Mouse (Mus musculus): ENCODE results near the gene Bnip3. TPM values are rescaled to one million over a fixed set of nuclear protein-coding genes. Genes with fewer than 3 reads are reported as not detected.

Bnip3 gene
- polyA plus RNA-seq (2015; fragmentation: Nextera tagmentation; extraction: Ambion mirVana) = 171 and 203 TPM in 2 replicates

- Histone ChIP-seq H3K27ac (peak within 1 kb of the TSS; percentile 85), H3K9ac (peak within 1 kb of the TSS; percentile 84), H3K4me3 (replicated peaks) (peak within 1 kb of the TSS; percentile 78), H3K9me3 (no peaks in the 10 kb centered on the region), H3K36me3 (no peaks in the 10 kb centered on the region), H3K4me2 (replicated peaks) (peak within 1 kb of the TSS; percentile 85), H3K27me3 (replicated peaks) (no peaks in the 10 kb centered on the region), H3K4me1 (replicated peaks) (peaks cover 22% of the 10 kb centered on the region)
- under 1% methylated on average over 65 of the region's 66 CpGs for WGBS
- peak; percentile 95 for ATAC-seq
Measured at GRCm38 (mm10) chr7:138909277-138910192, at the start of gene Bnip3. Gene Bnip3, minus strand, starts transcription at chr7:138909519.

- Histone ChIP-seq H3K9me3 (no peaks in the 10 kb centered on the region), H3K4me3 (replicated peaks) (no peak overlapping the region), H3K4me2 (replicated peaks) (no peak overlapping the region), H3K27me3 (replicated peaks) (no peaks in the 10 kb centered on the region), H3K36me3 (no peaks in the 10 kb centered on the region), H3K4me1 (replicated peaks) (no peaks in the 10 kb centered on the region), H3K27ac (no peak overlapping the region), H3K9ac (no peak overlapping the region)
- 72% methylated on average over 6 of the region's 6 CpGs for WGBS
- no peak for ATAC-seq
Measured at GRCm38 (mm10) chr7:138957106-138957505, 47.8 kb upstream of the Bnip3 start.

GRCm38 (mm10) chr7:138955787-138956186, 46.5 kb upstream of the Bnip3 start:
- ATAC-seq = no peak
- WGBS = 84% methylated on average over 7 of the region's 7 CpGs
- H3K4me3 ChIP-seq (replicated peaks) = no peak overlapping the region
- no peak overlapping the region for H3K4me2 ChIP-seq (replicated peaks)
- H3K9ac ChIP-seq = no peak overlapping the region
- H3K4me1 ChIP-seq (replicated peaks) = no peaks in the 10 kb centered on the region
- H3K27ac ChIP-seq = no peak overlapping the region
- no peaks in the 10 kb centered on the region for H3K27me3 ChIP-seq (replicated peaks)
- H3K36me3 ChIP-seq = no peaks in the 10 kb centered on the region
- no peaks in the 10 kb centered on the region for H3K9me3 ChIP-seq

GRCm38 (mm10) chr7:138948309-138948708, 39.0 kb upstream of the Bnip3 start:
- H3K4me3 ChIP-seq (replicated peaks) = no peak overlapping the region
- no peaks in the 10 kb centered on the region for H3K36me3 ChIP-seq
- H3K9me3 ChIP-seq = no peaks in the 10 kb centered on the region
- no peak for ATAC-seq
- H3K27me3 ChIP-seq (replicated peaks) = peaks cover 6% of the 10 kb centered on the region
- H3K9ac ChIP-seq = no peak overlapping the region
- H3K4me1 ChIP-seq (replicated peaks) = no peaks in the 10 kb centered on the region
- no peak overlapping the region for H3K27ac ChIP-seq
- 47% methylated on average over 8 of the region's 8 CpGs for WGBS
- no peak overlapping the region for H3K4me2 ChIP-seq (replicated peaks)

GRCm38 (mm10) chr7:138947741-138948140, 38.4 kb upstream of the Bnip3 start:
- no peaks in the 10 kb centered on the region for H3K36me3 ChIP-seq
- H3K4me2 ChIP-seq (replicated peaks) = no peak overlapping the region
- no peak overlapping the region for H3K27ac ChIP-seq
- H3K4me1 ChIP-seq (replicated peaks) = no peaks in the 10 kb centered on the region
- no peak overlapping the region for H3K9ac ChIP-seq
- H3K9me3 ChIP-seq = no peaks in the 10 kb centered on the region
- no peak for ATAC-seq
- H3K27me3 ChIP-seq (replicated peaks) = peaks cover 12% of the 10 kb centered on the region
- no peak overlapping the region for H3K4me3 ChIP-seq (replicated peaks)
- WGBS = 83% methylated on average over 8 of the region's 8 CpGs

GRCm38 (mm10) chr7:138945668-138946067, 36.3 kb upstream of the Bnip3 start:
- 50% methylated on average over 3 of the region's 3 CpGs for WGBS
- H3K27ac ChIP-seq = no peak overlapping the region
- no peaks in the 10 kb centered on the region for H3K36me3 ChIP-seq
- peaks cover 32% of the 10 kb centered on the region for H3K27me3 ChIP-seq (replicated peaks)
- ATAC-seq = no peak
- H3K4me2 ChIP-seq (replicated peaks) = no peak overlapping the region
- H3K9me3 ChIP-seq = no peaks in the 10 kb centered on the region
- no peak overlapping the region for H3K4me3 ChIP-seq (replicated peaks)
- H3K9ac ChIP-seq = no peak overlapping the region
- H3K4me1 ChIP-seq (replicated peaks) = peaks cover 5% of the 10 kb centered on the region

- Histone ChIP-seq H3K27ac (no peak overlapping the region), H3K4me1 (replicated peaks) (peaks cover 11% of the 10 kb centered on the region), H3K27me3 (replicated peaks) (peaks cover 57% of the 10 kb centered on the region), H3K4me3 (replicated peaks) (no peak overlapping the region), H3K9me3 (no peaks in the 10 kb centered on the region), H3K9ac (no peak overlapping the region), H3K4me2 (replicated peaks) (no peak overlapping the region), H3K36me3 (no peaks in the 10 kb centered on the region)
- 86% methylated on average over 1 of the region's 1 CpGs for WGBS
- ATAC-seq = no peak
Measured at GRCm38 (mm10) chr7:138942301-138942700, 33.0 kb upstream of the Bnip3 start.

- Histone ChIP-seq H3K27me3 (replicated peaks) (peaks cover 57% of the 10 kb centered on the region), H3K36me3 (no peaks in the 10 kb centered on the region), H3K9me3 (no peaks in the 10 kb centered on the region), H3K4me1 (replicated peaks) (peaks cover 11% of the 10 kb centered on the region), H3K4me2 (replicated peaks) (peak overlapping the region; percentile 83; the same call in 1 of the 2 replicates), H3K9ac (no peak overlapping the region), H3K4me3 (replicated peaks) (no peak overlapping the region), H3K27ac (no peak overlapping the region)
- 32% methylated on average over 5 of the region's 5 CpGs for WGBS
- no peak for ATAC-seq
Measured at GRCm38 (mm10) chr7:138941571-138941970, 32.3 kb upstream of the Bnip3 start.

- H3K9me3 ChIP-seq = no peaks in the 10 kb centered on the region
- ATAC-seq = peak; percentile 39; the same call in 1 of the 2 replicates
- H3K27ac ChIP-seq = no peak within 1 kb of the TSS
- H3K4me1 ChIP-seq (replicated peaks) = peaks cover 11% of the 10 kb centered on the region
- H3K36me3 ChIP-seq = no peaks in the 10 kb centered on the region
- peak within 1 kb of the TSS; percentile 83 for H3K4me2 ChIP-seq (replicated peaks)
- WGBS = under 1% methylated on average over 78 of the region's 78 CpGs
- peak within 1 kb of the TSS; percentile 39 for H3K4me3 ChIP-seq (replicated peaks)
- H3K9ac ChIP-seq = 0 out of 2 replicates have a peak within 1 kb of the TSS, but pooled peaks have one; percentile 17
- peaks cover 57% of the 10 kb centered on the region for H3K27me3 ChIP-seq (replicated peaks)
Measured at GRCm38 (mm10) chr7:138940612-138941461, 31.5 kb upstream of the Bnip3 start, which contains the start of gene Jakmip3. Gene Jakmip3, plus strand, starts transcription at chr7:138940730.

- H3K27me3 ChIP-seq (replicated peaks) = peaks cover 55% of the 10 kb centered on the region
Measured at GRCm38 (mm10) chr7:138940256-138940611, 30.9 kb upstream of the Bnip3 start.

GRCm38 (mm10) chr7:138938991-138939390, 29.7 kb upstream of the Bnip3 start:
- no peak overlapping the region for H3K9ac ChIP-seq
- no peaks in the 10 kb centered on the region for H3K9me3 ChIP-seq
- H3K4me1 ChIP-seq (replicated peaks) = peaks cover 11% of the 10 kb centered on the region
- ATAC-seq = no peak
- H3K4me2 ChIP-seq (replicated peaks) = no peak overlapping the region
- 76% methylated on average over 7 of the region's 7 CpGs for WGBS
- H3K4me3 ChIP-seq (replicated peaks) = no peak overlapping the region
- H3K27me3 ChIP-seq (replicated peaks) = peaks cover 55% of the 10 kb centered on the region
- no peaks in the 10 kb centered on the region for H3K36me3 ChIP-seq
- no peak overlapping the region for H3K27ac ChIP-seq

More at GRCm38 (mm10) chr7:138940256-138940611, 30.9 kb upstream of the Bnip3 start:
- Histone ChIP-seq H3K27ac (no peak overlapping the region), H3K36me3 (no peaks in the 10 kb centered on the region), H3K9ac (0 out of 2 replicates have a peak overlapping the region, but pooled peaks have one; percentile 17), H3K4me2 (replicated peaks) (peak overlapping the region; percentile 83), H3K4me3 (replicated peaks) (peak overlapping the region; percentile 39), H3K4me1 (replicated peaks) (peaks cover 11% of the 10 kb centered on the region), H3K9me3 (no peaks in the 10 kb centered on the region)
- ATAC-seq = 0 out of 2 replicates have a peak, but pooled peaks have one; percentile 23
- 2% methylated on average over 17 of the region's 17 CpGs for WGBS

- H3K27ac ChIP-seq = no peak overlapping the region
- no peaks in the 10 kb centered on the region for H3K9me3 ChIP-seq
- WGBS = 86% methylated on average over 3 of the region's 3 CpGs
- no peak overlapping the region for H3K4me2 ChIP-seq (replicated peaks)
- H3K9ac ChIP-seq = no peak overlapping the region
- H3K36me3 ChIP-seq = no peaks in the 10 kb centered on the region
- no peak for ATAC-seq
- H3K4me3 ChIP-seq (replicated peaks) = no peak overlapping the region
- H3K4me1 ChIP-seq (replicated peaks) = no peaks in the 10 kb centered on the region
- peaks cover 13% of the 10 kb centered on the region for H3K27me3 ChIP-seq (replicated peaks)
Measured at GRCm38 (mm10) chr7:138934523-138934922, 25.2 kb upstream of the Bnip3 start.

Measured in intestine, embryonic 15.5 days (tissue).